Mouse (Mus musculus) G1E (cell line): ENCODE data around the gene Fastkd5. TPM values are rescaled to one million over a fixed set of nuclear protein-coding genes. Genes with fewer than 3 reads are reported as not detected.
"Not testable (repeated sequence)": the region's sequence is repeated elsewhere in the genome, so short reads cannot be mapped to it uniquely, and the experiment has no call there.

Experiments used
- ATAC-seq: 2 replicates; pipeline ENCODE4 v1.8.0; 2016; ENCODE audit warnings: mild to moderate bottlenecking; ENCODE audit not compliant: insufficient number of reproducible peaks, poor library complexity, low FRiP score, severe bottlenecking; ENCODE audit errors: extremely low read depth
- DNase-seq: peaks from one replicate; pipeline ENCODE4 v3.0.0; 2012; ENCODE audit warnings: low spot score
- H3K27me3 ChIP-seq: 2 replicates; pipeline ENCODE4 v1.6.1; 2012; ENCODE audit warnings: mild to moderate bottlenecking, low read length, inconsistent platforms; ENCODE audit not compliant: insufficient read depth
- H3K36me3 ChIP-seq: replicated peaks from 2 replicates; pipeline ENCODE3; 2012; ENCODE audit warnings: mild to moderate bottlenecking, inconsistent platforms
- H3K4me1 ChIP-seq: 2 replicates; pipeline ENCODE4 v1.6.1; 2012; ENCODE audit warnings: low read depth, low read length, inconsistent platforms, mixed read lengths; ENCODE audit not compliant: insufficient read depth
- H3K4me3 ChIP-seq: 2 replicates; pipeline ENCODE4 v1.5.1; 2012; ENCODE audit warnings: low read depth, mild to moderate bottlenecking, inconsistent platforms, low read length, moderate library complexity, mixed read lengths
- H3K9me3 ChIP-seq: replicated peaks from 2 replicates; pipeline ENCODE4 v1.6.1; 2012; ENCODE audit warnings: inconsistent platforms
- CTCF ChIP-seq: IDR thresholded peaks from 2 replicates; pipeline ENCODE4 v1.5.1; 2012; ENCODE audit warnings: low read depth, low read length, inconsistent platforms, mixed read lengths
- GATA1 ChIP-seq: IDR thresholded peaks from 2 replicates; pipeline ENCODE4 v1.6.1; 2012; ENCODE audit warnings: borderline replicate concordance, low read length, inconsistent platforms, mixed read lengths
- GATA2 ChIP-seq: IDR thresholded peaks from 2 replicates; pipeline ENCODE4 v1.6.1; 2012; ENCODE audit warnings: low read depth, low read length, inconsistent platforms, borderline replicate concordance
- POLR2AphosphoS5 ChIP-seq: IDR thresholded peaks from 2 replicates; pipeline ENCODE4 v1.6.1; 2012; ENCODE audit warnings: low read depth, low read length, inconsistent platforms; ENCODE audit not compliant: insufficient replicate concordance
- TAL1 ChIP-seq: conservative IDR thresholded peaks from 2 replicates; pipeline ENCODE4 v1.6.1; 2012; ENCODE audit warnings: low read depth, low read length, inconsistent platforms, mixed read lengths
- polyA plus RNA-seq: library from polyadenylated mRNA; stranded (reverse); fragments of >175 nt; gene quantifications from 2 replicates; pipeline ENCODE4 v1.2.3, GENCODE M21; 2012
- total RNA-seq, 2 experiments: library from RNA; stranded (forward) in 1 of 2; stranded (reverse) in 1 of 2; fragments of 200-1000 nt in 1 of 2; fragments of >200 nt in 1 of 2; fragmentation: Nextera tagmentation in 1 of 2; gene quantifications; 2 replicates each; pipeline ENCODE4 v1.2.3; 2014 to 2017

The Fastkd5 gene
- total and polyA plus RNA-seq, 3 experiments, result 1.3 to 29.9 (median 20.5) TPM

GRCm38 (mm10) chr2:130658530-130658929 is 28.7 kb upstream of the Fastkd5 start:
- TF ChIP-seq GATA2 (no peak), TAL1 (no peak), CTCF (no peak), GATA1 (no peak), POLR2AphosphoS5 (no peak)
- Histone ChIP-seq H3K36me3 (peaks cover 98% of the 10 kb centered on the region), H3K27me3 (no peaks in the 10 kb centered on the region), H3K4me3 (no peak overlapping the region), H3K4me1 (peaks cover 35% of the 10 kb centered on the region), H3K9me3 (no peaks in the 10 kb centered on the region)
- DNase-seq (no peak), ATAC-seq (no peak)

DNA sequence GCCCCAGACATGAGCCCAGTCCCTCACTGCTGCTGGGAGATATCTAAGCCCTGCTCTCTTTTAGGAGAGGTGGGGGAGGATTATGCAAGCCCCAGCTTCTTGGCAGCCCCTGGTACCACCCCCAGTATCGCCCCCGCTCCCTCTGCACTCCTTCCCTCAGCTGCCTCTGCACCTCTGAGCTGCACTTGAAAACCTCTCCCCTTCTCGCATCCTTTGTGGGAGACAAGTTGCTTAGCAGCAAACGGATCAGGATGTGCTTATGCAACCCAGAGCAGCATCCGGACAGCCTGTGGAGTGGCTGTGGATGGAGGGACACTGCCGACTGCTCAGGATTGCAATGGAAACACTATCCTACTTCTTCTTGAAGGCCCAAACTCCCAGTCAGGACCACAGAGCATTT is 27.7 kb upstream of the Fastkd5 start:
- no peak for DNase-seq
- Histone ChIP-seq H3K36me3 (peaks cover 98% of the 10 kb centered on the region), H3K4me1 (peaks cover 25% of the 10 kb centered on the region), H3K27me3 (no peaks in the 10 kb centered on the region), H3K4me3 (no peak overlapping the region), H3K9me3 (no peaks in the 10 kb centered on the region)
- ATAC-seq, result no peak
- TF ChIP-seq CTCF (no peak), GATA1 (no peak), POLR2AphosphoS5 (no peak), TAL1 (no peak), GATA2 (no peak)

DNA sequence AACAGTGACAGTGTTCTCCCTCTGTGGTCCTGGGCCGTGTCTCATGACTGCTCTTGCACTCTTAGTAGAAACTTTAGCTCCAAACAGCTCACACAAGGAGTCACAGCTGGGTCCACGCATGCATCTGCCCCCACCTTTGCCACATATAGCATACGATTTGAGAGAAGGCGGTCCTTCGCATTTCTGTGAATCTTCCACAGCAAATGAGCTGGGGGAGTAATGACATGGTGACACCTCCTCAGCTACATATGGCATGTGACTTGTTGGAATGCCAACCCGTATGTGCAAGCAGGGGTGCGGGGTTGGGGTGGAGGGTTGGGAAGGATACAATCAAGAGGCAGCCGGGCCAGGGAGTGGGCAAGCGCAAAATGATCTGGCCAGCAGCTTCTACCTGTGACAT is 26.7 kb upstream of the Fastkd5 start:
- Histone ChIP-seq H3K27me3 (no peaks in the 10 kb centered on the region), H3K36me3 (peaks cover 95% of the 10 kb centered on the region), H3K9me3 (no peaks in the 10 kb centered on the region), H3K4me3 (no peak overlapping the region), H3K4me1 (peaks cover 15% of the 10 kb centered on the region; the same call in 1 of the 2 replicates)
- DNase-seq, result no peak
- no peak for ATAC-seq
- TF ChIP-seq GATA2, result no peak
- TF ChIP-seq TAL1, result no peak
- no peak for TF ChIP-seq CTCF
- no peak for TF ChIP-seq POLR2AphosphoS5
- no peak for TF ChIP-seq GATA1

DNA sequence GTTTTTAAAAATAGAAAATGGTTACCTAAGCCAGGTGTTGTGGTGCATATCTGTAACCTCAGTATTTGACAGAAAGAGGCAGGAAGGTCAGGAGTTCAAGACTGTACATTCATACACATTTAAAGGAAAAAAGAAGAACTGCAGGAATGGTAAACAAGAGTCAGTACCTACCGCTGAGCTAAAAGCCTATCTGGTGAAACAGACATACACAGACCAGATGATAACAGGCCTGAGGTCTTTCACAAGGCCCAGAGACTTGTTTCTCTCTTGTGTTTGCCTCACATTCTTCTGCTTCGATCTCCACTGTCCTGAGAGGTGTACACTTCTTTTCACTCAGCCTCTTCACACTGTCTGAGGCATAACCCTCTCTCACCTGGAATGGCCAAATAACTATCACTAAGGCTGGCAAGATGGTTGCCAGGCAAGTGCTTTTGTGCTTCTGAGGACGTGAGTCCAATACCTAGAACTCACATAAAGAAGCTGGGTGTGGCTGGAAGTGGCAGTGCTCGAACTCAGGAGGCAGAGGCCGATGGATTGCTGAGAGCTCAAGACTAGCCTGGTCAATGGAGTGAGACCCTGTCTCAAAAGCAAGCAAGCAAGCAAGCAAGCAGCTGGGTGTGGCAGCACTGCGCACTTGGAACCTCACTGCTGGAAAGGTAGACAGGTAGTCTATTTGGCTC is 26.0 kb upstream of the Fastkd5 start:
- ATAC-seq, result no peak
- Histone ChIP-seq H3K27me3 (no peaks in the 10 kb centered on the region), H3K4me3 (no peak overlapping the region), H3K9me3 (no peaks in the 10 kb centered on the region), H3K4me1 (peaks cover 15% of the 10 kb centered on the region; the same call in 1 of the 2 replicates), H3K36me3 (peaks cover 94% of the 10 kb centered on the region)
- TF ChIP-seq GATA1, result no peak
- TF ChIP-seq TAL1, result no peak
- no peak for TF ChIP-seq CTCF
- no peak for TF ChIP-seq GATA2
- no peak for TF ChIP-seq POLR2AphosphoS5
- DNase-seq, result no peak

DNA sequence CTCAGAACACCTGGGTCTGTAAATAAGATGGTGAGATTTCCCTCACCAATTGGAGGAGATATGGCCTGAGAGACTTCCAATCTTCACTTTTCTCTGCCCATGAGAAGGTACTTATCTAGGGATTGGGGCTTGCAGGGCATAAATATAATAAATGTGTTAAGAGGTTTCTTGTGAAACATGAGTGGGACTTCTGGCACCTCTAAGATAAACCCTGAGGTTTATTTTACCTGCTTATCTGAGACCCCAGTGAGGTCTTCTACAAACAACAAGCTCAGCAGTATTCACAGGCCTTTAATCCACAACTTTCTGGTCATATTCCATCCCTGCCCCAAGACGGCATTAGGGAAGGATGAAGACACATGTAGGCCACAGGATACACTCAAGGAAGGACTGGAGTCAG is 23.9 kb upstream of the Fastkd5 start:
- TF ChIP-seq CTCF, result no peak
- TF ChIP-seq TAL1, result no peak
- TF ChIP-seq POLR2AphosphoS5, result no peak
- TF ChIP-seq GATA1, result no peak
- TF ChIP-seq GATA2, result no peak
- no peak overlapping the region for H3K4me3 ChIP-seq
- peaks cover 15% of the 10 kb centered on the region; the same call in 1 of the 2 replicates for H3K4me1 ChIP-seq
- ATAC-seq (no peak), DNase-seq (no peak)
- H3K9me3 ChIP-seq, result no peaks in the 10 kb centered on the region
- peaks cover 91% of the 10 kb centered on the region for H3K36me3 ChIP-seq
- no peaks in the 10 kb centered on the region for H3K27me3 ChIP-seq

- Histone ChIP-seq H3K27me3 (no peaks in the 10 kb centered on the region), H3K4me3 (no peak overlapping the region), H3K9me3 (no peaks in the 10 kb centered on the region), H3K36me3 (peaks cover 89% of the 10 kb centered on the region), H3K4me1 (peaks cover 15% of the 10 kb centered on the region; the same call in 1 of the 2 replicates)
- DNase-seq (no peak), ATAC-seq (no peak)
- TF ChIP-seq TAL1 (no peak), CTCF (no peak), POLR2AphosphoS5 (no peak), GATA1 (no peak), GATA2 (no peak)
Measured at GRCm38 (mm10) chr2:130653303-130653702, 23.5 kb upstream of the Fastkd5 start.

GRCm38 (mm10) chr2:130649028-130649427 is 19.2 kb upstream of the Fastkd5 start:
- H3K9me3 ChIP-seq, H3K4me3 ChIP-seq, H3K27me3 ChIP-seq, ATAC-seq, H3K4me1 ChIP-seq, DNase-seq: not testable (repeated sequence)
- H3K36me3 ChIP-seq, result peaks cover 55% of the 10 kb centered on the region
